Mouse (Mus musculus): ENCODE data around the gene Pax7.

Pax7 gene

GRCm38 (mm10) chr4:139698602-139699001 lies 134.7 kb downstream of the Pax7 start:
- DNase-seq (ENCODE audit: extremely low read depth, low read depth, low spot score) = no peak

- DNase-seq (ENCODE audit: extremely low read depth, low read depth, low spot score) = no peak
Observed at GRCm38 (mm10) chr4:139697755-139698154, 135.6 kb downstream of the Pax7 start.

GRCm38 (mm10) chr4:139693315-139693714 lies 140.0 kb downstream of the Pax7 start:
- DNase-seq (ENCODE audit: extremely low read depth, low read depth, low spot score) = no peak

- no peak for DNase-seq (ENCODE audit: extremely low read depth, low read depth, low spot score)
Observed at GRCm38 (mm10) chr4:139689627-139690269, 143.6 kb downstream of the Pax7 start.

GRCm38 (mm10) chr4:139688058-139688457 lies 145.3 kb downstream of the Pax7 start:
- no peak for DNase-seq (ENCODE audit: extremely low read depth, low read depth, low spot score)
